Mouse (Mus musculus) T-helper 1 cell (primary cell): ENCODE measurements around the gene Acacb.

Source experiments
- in situ Hi-C: fragments of 300-600 bp; cut with MboI, MseI; formaldehyde crosslinking; loops from one replicate; pipeline ENCODE4 v1.15.1; 2025; ENCODE audit warnings: high pct_unique_total_duplicates

Gene Acacb

DNA sequence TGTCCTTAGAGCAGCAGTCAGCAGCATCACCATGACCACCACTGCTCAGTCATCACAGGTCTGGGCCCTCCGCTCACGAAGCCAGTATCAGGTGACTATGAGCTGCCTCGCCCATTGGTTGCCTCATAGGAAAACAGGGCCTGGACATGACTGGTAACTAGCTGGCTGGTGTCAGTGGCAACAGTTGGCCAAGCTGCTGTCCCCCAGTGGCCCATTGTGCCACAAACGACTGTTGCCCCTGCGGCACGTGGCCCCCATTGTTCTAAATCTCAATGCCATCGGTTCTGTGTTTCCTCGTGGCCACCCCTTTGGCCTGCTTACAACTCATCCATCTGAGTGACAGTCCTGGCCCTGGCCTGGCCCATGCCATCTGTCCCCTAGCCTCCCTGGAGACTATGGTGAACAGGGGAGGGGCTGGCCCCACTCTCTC is 117.7 kb downstream of the Acacb start:
- in situ Hi-C loops: no loop called here

DNA sequence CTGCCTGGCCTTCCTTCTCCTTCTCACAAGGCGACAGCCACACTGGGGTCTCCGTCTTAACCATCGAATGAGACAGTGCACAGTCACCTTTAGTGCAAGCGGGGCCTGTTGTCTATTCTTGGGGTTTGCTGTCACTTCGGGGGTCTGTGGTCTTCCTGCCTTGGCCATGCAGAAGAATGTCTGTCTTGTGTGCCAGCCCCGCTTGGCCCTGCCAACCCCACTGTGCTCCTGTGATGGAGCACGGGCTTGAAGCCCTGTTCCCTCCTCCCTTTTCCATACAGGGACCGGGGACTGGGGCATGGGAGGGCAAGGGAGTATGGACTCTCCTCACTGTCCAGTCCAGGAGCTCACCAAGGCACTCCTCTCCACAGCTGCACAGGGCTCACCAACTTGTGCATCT is 118.5 kb downstream of the Acacb start:
- in situ Hi-C loops: no loop called here

DNA sequence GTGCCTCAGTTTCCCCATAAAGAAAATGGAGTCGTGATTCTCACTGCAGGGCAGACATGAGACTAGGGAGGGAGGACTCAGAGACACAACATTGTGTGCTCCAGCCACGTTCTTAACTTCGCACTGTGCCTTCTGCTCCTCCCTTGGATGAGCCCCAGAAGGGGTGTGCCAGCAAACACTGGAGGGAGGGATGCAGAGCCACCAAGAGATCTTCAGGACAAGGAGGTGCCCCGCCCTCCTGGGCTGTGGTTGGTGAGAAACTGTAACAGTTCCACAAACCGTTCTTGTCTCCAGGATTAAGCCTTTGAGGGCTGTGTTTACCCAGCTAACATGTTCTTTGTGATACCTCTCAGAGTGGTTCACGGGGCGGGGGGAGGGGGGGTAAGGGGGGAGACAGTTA is 122.3 kb downstream of the Acacb start:
- in situ Hi-C loops: no loop called here

DNA sequence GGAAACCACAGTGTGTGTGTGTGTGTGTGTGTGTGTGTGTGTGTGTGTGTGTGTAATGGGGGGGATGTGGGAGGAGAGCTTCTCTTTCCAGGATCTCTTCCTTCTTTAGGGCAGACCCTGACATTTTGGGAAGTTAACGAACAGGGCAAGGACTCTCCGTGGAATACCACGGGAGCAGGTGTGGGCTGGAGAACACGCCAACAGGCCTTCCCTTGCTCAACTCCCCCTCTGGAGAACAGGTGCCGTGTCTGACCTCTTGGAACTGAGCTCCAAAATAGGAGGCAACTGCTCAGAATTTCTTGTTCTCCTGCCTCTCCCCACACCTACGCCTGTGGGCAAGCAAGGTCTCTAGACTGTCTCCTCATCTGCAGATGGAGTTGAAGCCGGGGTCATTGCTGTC is 123.2 kb downstream of the Acacb start:
- in situ Hi-C loops: no loop called here

DNA sequence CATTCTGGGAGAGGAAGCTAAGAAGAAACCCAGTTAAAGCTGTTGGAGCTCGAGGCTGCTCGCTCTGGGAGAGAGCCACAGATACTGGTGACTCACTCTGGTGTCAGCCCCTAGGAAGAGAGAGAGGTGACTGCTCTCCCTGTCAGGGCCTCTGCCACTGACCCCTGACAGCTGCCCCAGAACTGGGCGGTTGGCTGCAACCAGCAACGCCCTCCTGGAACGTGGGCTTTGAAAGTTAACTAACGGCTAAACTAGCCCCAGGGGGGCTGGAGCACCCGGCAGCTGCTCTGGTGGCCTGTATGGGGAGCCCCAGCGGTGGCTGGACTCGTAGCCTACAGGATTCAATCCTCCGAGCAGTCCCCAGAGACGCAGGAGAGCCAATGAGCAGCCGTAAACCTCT is 123.6 kb downstream of the Acacb start:
- in situ Hi-C loops: no loop called here

DNA sequence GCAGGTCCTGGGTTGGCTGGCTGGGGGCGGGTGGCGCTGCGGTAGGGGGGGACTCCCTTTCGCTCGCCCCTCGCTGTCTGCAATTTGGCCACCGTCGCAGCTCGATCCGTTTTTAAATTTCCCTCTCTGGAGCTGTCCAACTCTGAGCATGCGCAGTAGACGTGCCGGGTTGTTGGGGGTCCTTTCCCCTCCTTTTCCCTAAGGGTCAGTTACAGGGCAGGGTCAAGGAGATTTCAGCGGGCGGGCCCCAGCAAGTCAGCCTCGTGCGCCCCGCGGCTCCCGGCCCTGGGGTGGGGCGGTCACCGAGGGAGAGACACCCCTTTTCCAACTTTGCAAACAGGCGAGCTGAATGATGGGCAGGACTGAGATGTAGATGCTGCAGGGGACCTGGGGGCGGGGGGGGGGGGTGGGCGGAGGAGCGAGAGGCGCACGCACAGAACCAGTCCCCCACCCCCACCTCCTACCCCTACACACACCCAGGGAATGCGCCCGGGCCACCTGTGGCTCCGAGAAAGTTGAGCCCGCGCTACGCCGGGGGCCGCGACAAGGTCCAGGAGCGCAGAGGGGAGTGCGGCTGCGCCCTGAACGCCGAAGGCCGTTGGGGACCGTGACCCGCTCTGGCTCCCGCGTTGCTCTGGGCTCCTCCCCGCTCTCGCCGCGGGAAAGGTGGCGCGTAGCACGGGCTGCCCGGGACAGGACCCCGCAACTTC is 127.5 kb downstream of the Acacb start, which contains the start of gene Foxn4:
Gene Foxn4 (minus strand): TSS at position 115 of the 710 bp plus-strand sequence.
- in situ Hi-C loops: no loop called here

DNA sequence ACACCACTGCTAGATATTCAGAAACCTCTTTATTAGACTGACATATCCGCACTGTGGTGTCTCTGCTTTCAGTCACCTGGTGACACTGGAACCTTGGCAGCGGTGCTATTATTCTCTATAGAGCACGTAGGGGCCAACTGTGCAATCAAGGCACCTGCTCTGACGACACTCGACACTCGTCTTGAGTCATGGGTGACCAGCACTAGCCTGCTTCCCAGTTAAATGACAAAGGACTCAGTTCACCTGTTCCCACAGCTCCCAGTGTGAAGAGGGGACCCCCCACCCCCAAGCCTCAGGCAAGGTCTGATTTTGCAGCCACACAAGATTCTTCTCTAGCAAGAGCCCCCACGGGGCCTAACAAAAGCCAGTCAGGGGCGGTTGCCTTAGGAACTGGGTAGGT is 129.0 kb downstream of the Acacb start:
- in situ Hi-C loops: no loop called here

DNA sequence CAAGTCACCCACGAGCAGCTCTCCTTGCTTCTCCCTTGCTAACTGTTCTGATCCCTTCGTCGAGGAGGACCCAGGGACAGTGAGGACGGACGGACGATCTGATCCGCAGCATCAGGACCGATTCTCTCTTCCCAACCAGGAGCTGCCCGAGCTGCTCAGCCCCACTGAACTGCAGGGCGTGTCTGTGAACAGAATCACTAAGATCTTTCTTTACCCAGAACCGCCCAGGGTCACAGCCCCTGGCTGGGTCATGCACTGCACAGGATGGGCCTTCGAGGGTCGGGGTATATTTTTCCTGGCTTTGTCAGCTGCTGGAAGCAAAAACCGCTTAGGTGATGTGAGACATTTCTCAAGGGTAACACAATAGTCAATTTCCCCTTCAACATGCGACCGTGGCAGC is 129.7 kb downstream of the Acacb start:
- in situ Hi-C loops: no loop called here

DNA sequence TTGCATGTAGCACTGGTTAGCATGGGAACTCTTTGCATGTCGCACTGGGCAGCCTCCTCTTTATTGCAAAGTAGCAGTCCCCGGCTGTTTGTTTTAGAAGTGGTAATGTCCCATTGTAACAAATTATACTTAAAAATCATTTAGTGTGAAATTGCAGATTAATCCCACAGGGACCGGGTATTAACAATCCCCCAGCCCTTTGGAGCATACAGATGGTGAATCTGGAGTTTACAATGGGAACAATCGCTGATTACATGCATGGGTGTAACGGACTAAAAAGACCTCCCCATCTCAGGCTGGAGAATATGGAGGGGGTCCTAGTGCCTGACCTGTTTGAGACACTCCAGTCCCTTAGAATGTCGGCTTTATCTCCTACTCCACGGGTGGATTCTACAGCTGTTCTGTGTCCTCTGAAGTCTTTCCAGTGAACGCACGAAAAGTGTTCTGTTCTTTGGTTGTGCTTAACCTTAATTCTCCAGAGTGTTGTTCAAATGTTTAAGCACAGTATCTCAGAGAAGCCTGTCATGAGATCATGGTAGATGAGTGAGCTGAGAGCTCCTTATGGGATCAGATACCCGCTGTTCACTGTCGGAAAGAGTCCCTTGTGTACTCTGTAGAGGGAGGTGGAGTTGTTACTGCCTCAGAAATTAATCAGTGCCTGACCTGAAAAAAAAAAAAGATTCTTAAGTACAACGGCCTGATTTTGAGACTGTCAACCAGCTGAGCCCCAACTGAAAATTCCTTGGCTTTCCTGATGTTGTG is 133.2 kb downstream of the Acacb start:
- in situ Hi-C loops: loop anchor here (5.0 kb wide), 1 partner anchor 77 kb away; no protein-coding TSS in a partner anchor

DNA sequence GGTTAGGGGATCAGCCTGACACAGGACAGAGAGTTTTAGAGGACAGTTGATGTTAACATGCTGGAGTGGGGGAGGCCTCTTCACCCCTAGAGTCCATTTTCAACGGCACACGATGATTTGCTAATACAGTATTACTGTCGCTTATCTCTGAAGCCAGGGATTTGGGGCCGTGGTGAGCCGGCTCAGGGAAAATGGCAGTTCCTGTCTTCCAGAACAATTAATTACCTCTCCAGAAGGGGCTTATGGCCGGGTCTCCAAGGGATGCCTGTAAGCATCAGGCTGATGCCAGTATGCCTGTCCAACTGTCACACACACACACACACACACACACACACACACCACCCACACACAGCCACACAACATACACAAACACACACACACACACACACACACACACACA is 136.0 kb downstream of the Acacb start:
- in situ Hi-C loops: loop anchor here (5.0 kb wide), 1 partner anchor 80 kb away; no protein-coding TSS in a partner anchor

DNA sequence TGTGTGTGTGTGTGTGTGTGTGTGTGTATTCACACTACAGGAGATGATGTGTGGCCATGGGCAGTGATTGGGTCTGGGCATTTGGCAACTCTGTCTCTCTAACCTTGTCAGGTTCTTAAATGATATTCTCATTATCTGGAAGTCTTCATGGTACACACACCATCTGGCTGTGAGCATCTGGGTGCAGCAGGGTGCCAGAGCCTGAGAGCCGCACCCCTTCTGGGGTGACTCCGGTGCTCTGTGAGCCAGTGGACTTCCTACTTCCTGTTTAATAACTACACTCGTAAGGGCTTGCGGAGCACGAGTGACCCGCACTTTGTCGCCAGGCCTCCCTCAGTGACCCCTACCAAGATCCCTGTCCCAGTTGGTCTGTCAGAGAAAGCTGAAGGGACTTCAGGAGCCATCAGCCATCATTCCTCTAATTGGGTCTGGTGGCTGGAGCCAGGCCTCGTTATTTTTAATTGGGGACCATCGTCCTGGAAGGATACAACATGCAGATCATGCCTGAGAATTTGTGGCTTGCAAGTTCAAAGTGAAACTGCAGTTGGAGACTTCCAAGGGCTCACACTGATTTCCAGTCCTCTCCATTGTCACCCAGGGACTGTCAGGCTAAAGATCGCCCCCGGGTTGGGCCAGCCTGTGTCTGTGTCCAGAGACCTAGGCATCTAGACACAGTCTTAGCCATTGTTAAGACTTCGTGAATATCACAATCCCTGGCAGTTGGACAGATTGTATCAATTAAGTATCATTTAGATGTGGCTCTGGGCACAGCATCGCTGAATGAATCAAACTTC is 138.5 kb downstream of the Acacb start:
- in situ Hi-C loops: loop anchor here (5.0 kb wide), 1 partner anchor 82 kb away; no protein-coding TSS in a partner anchor

DNA sequence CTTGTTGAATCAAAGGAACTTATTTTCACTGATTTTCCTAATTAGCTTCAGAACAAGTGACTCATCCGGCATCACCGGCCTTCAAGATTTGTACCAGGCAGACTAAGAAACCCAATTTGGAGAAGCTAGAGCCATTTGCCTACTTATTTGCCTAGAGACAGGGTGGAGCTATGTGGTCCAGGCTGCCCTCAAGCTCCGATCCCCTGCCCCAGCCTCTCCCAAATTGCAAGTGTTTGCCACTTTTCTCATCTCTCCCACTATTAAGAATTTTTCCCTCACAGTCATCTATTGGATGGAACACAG is 139.0 kb downstream of the Acacb start:
- in situ Hi-C loops: no loop called here

DNA sequence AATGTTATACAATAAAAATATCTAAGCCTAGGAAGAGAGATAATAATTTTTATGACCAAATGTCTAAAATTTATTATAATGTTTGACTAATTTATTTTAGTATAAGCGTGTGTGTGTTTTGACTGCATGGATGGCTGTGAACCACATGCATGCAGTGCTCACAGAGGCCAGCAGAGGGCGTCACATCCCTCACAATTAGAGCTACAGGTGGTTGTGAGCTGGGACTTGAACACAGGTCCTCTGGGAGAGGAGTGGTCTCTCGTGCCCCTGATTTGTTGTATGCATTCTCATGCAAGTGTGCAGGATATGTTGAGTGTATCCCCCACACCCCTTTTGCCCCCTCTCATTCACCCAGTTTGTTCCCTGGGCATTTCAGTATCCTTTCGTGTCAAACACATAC is 139.8 kb downstream of the Acacb start:
- in situ Hi-C loops: no loop called here

DNA sequence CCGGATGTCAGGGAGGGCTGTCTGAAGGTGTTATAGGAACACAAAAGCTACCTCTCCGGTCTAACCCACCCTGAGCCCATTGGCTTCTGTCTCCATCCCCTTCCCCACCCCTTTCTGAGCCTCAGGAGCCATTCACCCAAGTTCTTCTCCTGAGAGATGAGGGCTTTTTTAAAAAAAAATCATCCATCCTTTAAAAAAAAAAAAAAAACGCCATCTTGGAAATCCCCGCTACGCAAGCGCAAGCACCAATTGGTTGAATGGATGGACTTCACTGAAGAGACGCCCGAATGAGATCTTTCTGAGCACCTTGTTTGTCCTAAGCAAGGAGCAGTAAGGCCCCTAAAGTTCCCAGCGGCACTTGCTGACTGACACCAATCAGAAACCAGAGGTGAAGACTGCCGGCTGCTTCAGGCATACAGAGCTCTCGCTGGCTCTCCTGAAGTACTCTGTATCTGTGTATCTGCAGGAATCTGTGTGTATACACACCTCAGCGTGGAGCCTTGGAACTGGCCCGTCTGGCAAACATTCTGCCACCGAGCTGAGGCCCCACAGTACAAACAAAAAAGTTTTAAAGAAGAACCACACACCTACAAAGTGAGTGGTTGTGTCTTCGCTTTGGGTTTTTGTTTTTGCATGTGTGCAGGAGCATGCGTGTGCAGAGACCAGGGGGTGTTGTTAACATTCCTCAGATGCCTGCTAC is 140.7 kb downstream of the Acacb start:
- in situ Hi-C loops: no loop called here

DNA sequence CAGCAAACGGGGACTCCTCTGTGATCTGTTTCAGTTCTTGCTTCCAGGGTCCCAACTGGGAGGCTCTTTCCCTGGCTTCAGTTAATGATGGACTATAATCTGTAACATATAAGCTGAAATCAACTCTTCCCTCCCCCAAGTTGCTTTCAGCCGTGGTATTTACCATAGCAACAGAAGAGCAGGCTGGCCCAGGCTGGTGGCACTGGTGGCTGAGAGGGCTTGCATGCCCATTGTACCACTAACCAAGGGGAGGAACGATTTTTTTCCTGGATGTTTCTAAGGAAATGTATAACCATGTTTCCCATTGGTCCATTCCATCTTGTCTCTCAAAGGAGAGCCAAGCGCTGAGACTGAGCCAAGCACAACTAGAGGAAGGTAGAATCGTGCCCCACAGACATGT is 142.1 kb downstream of the Acacb start:
- in situ Hi-C loops: no loop called here

DNA sequence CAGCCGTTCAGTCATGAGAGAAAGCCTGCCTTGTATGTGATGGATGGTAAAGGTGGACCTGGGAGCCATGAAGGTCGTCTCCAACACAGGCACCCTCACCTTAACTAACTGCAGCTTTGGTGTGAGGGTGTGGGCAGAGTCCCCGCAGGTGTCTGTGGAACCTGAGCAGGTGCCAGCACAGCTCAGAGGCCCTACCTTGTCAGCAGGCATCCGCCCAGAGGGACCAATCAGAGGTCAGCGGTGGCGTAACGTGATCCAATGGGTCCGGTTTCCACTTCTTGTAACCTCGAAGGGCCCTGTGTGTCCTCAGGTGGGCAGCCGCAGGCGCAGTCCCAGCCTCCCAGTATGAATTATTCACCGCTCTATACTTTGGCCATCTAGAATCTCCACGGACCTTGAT is 142.5 kb downstream of the Acacb start, which contains the start of gene Myo1h:
Gene Myo1h (plus strand): TSS at position 293 of the 400 bp plus-strand sequence.
- in situ Hi-C loops: no loop called here

DNA sequence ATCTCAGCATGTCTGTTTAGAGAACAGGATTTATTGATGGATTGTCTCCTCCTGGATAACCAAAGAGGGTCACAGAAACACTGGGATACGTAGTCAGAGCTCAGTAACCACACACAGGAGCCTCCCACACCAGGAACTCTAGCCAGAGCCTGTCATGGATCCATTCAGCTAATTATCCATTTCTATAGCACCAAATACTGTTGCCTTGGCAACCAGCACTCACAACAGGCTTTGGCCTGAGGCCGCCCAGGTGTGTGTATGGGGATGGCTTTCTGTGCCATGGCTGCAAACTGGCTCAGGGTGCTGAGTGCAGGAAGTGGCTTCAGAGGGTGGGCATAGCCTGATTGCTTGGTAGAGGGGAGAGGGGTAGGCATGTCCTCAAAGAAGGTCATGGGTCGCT is 143.7 kb downstream of the Acacb start:
- in situ Hi-C loops: no loop called here

DNA sequence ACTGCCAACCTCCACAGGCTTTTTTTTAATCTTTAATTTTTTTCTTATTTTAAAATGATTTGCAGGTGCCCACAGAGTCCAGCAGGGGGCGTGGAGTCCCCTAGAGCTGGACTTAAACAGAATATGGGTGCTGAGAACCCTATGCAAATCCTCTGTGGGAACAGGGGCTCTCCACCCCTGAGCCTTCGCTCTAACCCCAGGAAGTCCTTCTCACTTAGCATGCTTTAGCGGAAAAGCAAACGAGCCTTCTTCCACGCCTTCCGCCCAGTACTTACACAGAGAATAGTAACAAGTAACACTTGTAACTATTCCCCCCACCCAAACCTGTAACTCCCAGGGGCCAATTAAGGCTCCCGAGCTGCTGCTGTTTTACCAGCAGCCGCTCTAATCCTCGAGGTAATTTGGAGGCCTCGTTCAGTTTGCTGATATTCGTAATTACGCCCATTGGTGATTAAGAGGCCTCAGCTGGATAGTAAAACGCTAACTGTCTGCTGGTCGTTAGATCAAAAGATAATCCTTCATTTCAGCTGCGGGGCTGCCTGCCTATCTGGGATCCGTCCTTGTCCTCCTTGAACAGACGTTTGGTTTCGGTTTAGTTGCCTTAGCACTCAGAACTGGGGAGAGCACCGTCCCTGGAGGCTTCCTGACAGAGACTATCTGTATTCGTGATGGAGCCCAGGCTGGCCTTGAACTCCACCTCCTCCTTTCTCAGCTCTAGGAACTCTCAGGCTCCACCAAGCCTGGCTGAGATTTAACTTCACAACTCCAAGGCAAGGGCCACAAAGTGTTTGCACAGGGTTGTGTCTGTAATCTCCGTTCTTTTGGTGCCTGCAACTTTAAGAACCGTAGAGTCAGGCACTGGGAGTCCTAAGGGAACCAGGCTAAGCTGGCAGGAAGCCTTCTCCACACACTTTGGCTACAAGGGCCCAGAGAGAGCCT is 150.6 kb downstream of the Acacb start:
- in situ Hi-C loops: no loop called here

DNA sequence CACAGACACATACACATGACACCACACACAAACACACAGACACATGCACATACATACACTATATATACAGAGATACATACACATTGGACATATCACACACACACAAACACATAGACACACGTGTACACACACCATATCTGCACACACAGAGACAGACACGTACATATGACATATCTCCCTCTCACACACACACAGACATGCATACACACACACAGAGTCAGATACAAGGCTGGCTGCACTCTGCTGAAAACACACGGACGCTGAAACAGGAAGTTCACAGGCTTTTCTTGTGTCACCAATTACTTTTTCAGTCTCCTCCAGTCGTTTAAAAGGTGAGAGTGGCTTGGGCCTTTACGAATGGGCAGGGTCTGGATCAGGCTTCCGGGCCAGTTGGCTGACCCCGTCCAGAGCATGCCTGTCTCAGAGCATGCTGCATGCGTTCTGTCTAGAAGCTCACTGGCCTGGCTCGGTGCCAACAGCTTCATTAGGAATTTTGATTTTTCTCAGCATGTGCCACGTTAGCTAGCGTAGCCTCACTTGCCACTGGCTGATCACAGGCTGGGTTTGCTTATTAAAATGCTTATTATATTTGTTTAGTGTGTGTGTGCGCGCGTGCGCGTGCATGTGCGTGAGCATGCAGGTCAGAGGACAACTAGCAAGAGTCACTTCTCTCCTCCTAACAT is 152.0 kb downstream of the Acacb start:
- in situ Hi-C loops: no loop called here
